Mouse (Mus musculus) kidney, postnatal 0 days (tissue): ENCODE data around the gene Adamts17. TPM values are rescaled to one million over a fixed set of nuclear protein-coding genes. Genes with fewer than 3 reads are reported as not detected.

ENCODE experiments used
- ATAC-seq: fragments of 200-750 bp; cut with Nextera tagmentation; replicated peaks from 2 replicates; pipeline ENCODE4 v1.8.0; 2017; ENCODE audit warnings: low read depth, moderate number of reproducible peaks, moderate TSS enrichment, moderate library complexity; ENCODE audit not compliant: low FRiP score
- DNase-seq: peaks from one replicate; pipeline ENCODE4 v3.0.0-alpha.2; 2016; ENCODE audit warnings: low spot score
- H3K27ac ChIP-seq: fragments of 300-500 bp; sonication (generic); 2 replicates; pipeline ENCODE4 v1.5.1; 2014; ENCODE audit warnings: mild to moderate bottlenecking
- H3K27me3 ChIP-seq: fragments of 300-500 bp; sonication (generic); 2 replicates; pipeline ENCODE4 v1.6.1; 2014; ENCODE audit warnings: low read length, mixed read lengths; ENCODE audit not compliant: insufficient read depth
- H3K36me3 ChIP-seq: fragments of 300-500 bp; sonication (generic); 2 replicates; pipeline ENCODE4 v1.6.1; 2014; ENCODE audit warnings: low read length, mixed read lengths; ENCODE audit not compliant: insufficient read depth
- H3K4me1 ChIP-seq: fragments of 300-500 bp; sonication (generic); replicated peaks from 2 replicates; pipeline ENCODE4 v1.6.1; 2014; ENCODE audit warnings: antibody characterized with exemption, low read length, mixed read lengths; ENCODE audit not compliant: insufficient read depth
- H3K4me2 ChIP-seq: fragments of 300-500 bp; sonication (generic); 2 replicates; pipeline ENCODE4 v1.6.1; 2014; ENCODE audit warnings: mild to moderate bottlenecking, low read length, moderate library complexity, mixed read lengths
- H3K4me3 ChIP-seq: fragments of 300-500 bp; sonication (generic); replicated peaks from 2 replicates; pipeline ENCODE4 v1.5.1; 2014; ENCODE audit warnings: low read depth, low read length
- H3K9ac ChIP-seq: fragments of 300-500 bp; sonication (generic); 2 replicates; pipeline ENCODE4 v1.6.1; 2014; ENCODE audit warnings: low read depth, low read length
- H3K9me3 ChIP-seq: fragments of 300-500 bp; sonication (generic); replicated peaks from 2 replicates; pipeline ENCODE4 v1.6.1; 2016; ENCODE audit warnings: low read length, inconsistent platforms, mixed read lengths
- CTCF ChIP-seq: IDR thresholded peaks from 2 replicates; pipeline ENCODE4 v1.5.1; 2016; ENCODE audit warnings: antibody characterized with exemption, low read depth, mild to moderate bottlenecking, moderate library complexity
- WGBS: fragments of 180-500 bp; shearing (Covaris S2); extraction: QIAGEN DNeasy Blood & Tissue Kit; methylation state at CpG from one replicate; pipeline ENCODE4 v1.1.7; 2014; 5-methylcytosine and 5-hydroxymethylcytosine counted together
- polyA plus RNA-seq: library from polyadenylated mRNA; unstranded; fragments of >200 nt; fragmentation: Nextera tagmentation; extraction: Ambion mirVana; gene quantifications from 2 replicates; pipeline ENCODE4 v1.2.1, GENCODE M21; 2015

Adamts17 gene
- polyA plus RNA-seq, 1 experiment from 2014 or later: 3.1 TPM

GRCm38 (mm10) chr7:67062571-67062970 is 223.0 kb downstream of the Adamts17 start:
- Histone ChIP-seq H3K4me3 (no peak overlapping the region), H3K9ac (no peak overlapping the region), H3K36me3 (no peaks in the 10 kb centered on the region), H3K9me3 (no peaks in the 10 kb centered on the region), H3K4me1 (no peaks in the 10 kb centered on the region), H3K27ac (no peak overlapping the region), H3K4me2 (no peak overlapping the region), H3K27me3 (no peaks in the 10 kb centered on the region)
- 81% methylated on average over 2 of the region's 2 CpGs for WGBS
- TF ChIP-seq CTCF: no peak
- ATAC-seq (no peak), DNase-seq (no peak)

GRCm38 (mm10) chr7:67064627-67065305 is 225.2 kb downstream of the Adamts17 start:
- no peak for TF ChIP-seq CTCF
- DNase-seq (peak; percentile 50), ATAC-seq (no peak)
- Histone ChIP-seq H3K27me3 (no peaks in the 10 kb centered on the region), H3K4me1 (no peaks in the 10 kb centered on the region), H3K9me3 (no peaks in the 10 kb centered on the region), H3K36me3 (no peaks in the 10 kb centered on the region), H3K27ac (no peak overlapping the region), H3K9ac (no peak overlapping the region), H3K4me3 (no peak overlapping the region), H3K4me2 (no peak overlapping the region)
- WGBS: 64% methylated on average over 10 of the region's 10 CpGs

GRCm38 (mm10) chr7:67065631-67066030 is 226.1 kb downstream of the Adamts17 start:
- H3K27me3 ChIP-seq: no peaks in the 10 kb centered on the region
- no peak for ATAC-seq
- no peaks in the 10 kb centered on the region for H3K9me3 ChIP-seq
- no peak overlapping the region for H3K4me2 ChIP-seq
- 86% methylated on average over 4 of the region's 4 CpGs for WGBS
- no peak for DNase-seq
- no peak overlapping the region for H3K27ac ChIP-seq
- H3K36me3 ChIP-seq: no peaks in the 10 kb centered on the region
- H3K4me1 ChIP-seq: no peaks in the 10 kb centered on the region
- H3K9ac ChIP-seq: no peak overlapping the region
- TF ChIP-seq CTCF: no peak
- no peak overlapping the region for H3K4me3 ChIP-seq

GRCm38 (mm10) chr7:67072015-67072685 is 232.6 kb downstream of the Adamts17 start:
- H3K27ac ChIP-seq: no peak overlapping the region
- DNase-seq (peak; percentile 21), ATAC-seq (no peak)
- H3K4me3 ChIP-seq: no peak overlapping the region
- 57% methylated on average over 10 of the region's 10 CpGs for WGBS
- no peak for TF ChIP-seq CTCF
- H3K36me3 ChIP-seq: no peaks in the 10 kb centered on the region
- no peaks in the 10 kb centered on the region for H3K9me3 ChIP-seq
- no peak overlapping the region for H3K4me2 ChIP-seq
- no peak overlapping the region for H3K9ac ChIP-seq
- no peaks in the 10 kb centered on the region for H3K27me3 ChIP-seq
- H3K4me1 ChIP-seq: no peaks in the 10 kb centered on the region

GRCm38 (mm10) chr7:67082751-67083150 is 243.2 kb downstream of the Adamts17 start:
- no peak overlapping the region for H3K4me3 ChIP-seq
- ATAC-seq: no peak
- no peak overlapping the region for H3K9ac ChIP-seq
- no peaks in the 10 kb centered on the region for H3K36me3 ChIP-seq
- TF ChIP-seq CTCF: no peak
- no peak overlapping the region for H3K4me2 ChIP-seq
- no peaks in the 10 kb centered on the region for H3K27me3 ChIP-seq
- H3K27ac ChIP-seq: no peak overlapping the region
- no peaks in the 10 kb centered on the region for H3K4me1 ChIP-seq
- 81% methylated on average over 10 of the region's 10 CpGs for WGBS
- no peak for DNase-seq
- H3K9me3 ChIP-seq: no peaks in the 10 kb centered on the region

- Histone ChIP-seq H3K27me3 (no peaks in the 10 kb centered on the region), H3K4me3 (no peak overlapping the region), H3K27ac (no peak overlapping the region), H3K4me2 (no peak overlapping the region), H3K36me3 (no peaks in the 10 kb centered on the region), H3K4me1 (no peaks in the 10 kb centered on the region), H3K9ac (no peak overlapping the region), H3K9me3 (no peaks in the 10 kb centered on the region)
- no peak for TF ChIP-seq CTCF
- 54% methylated on average over 6 of the region's 6 CpGs for WGBS
- no peak for ATAC-seq
- no peak for DNase-seq
Measured at GRCm38 (mm10) chr7:67087759-67088158, 248.2 kb downstream of the Adamts17 start.
